Mouse (Mus musculus) kidney, embryonic 15.5 days (tissue): ENCODE results near the gene Krtap22-2. TPM values are rescaled to one million over a fixed set of nuclear protein-coding genes. Genes with fewer than 3 reads are reported as not detected.
"Not testable (repeated sequence)": the region's sequence is repeated elsewhere in the genome, so short reads cannot be mapped to it uniquely, and the experiment has no call there.

Source experiments
- ATAC-seq: fragments of 200-750 bp; cut with Nextera tagmentation; replicated peaks from 2 replicates; pipeline ENCODE4 v1.8.0; 2017; ENCODE audit warnings: moderate TSS enrichment; ENCODE audit not compliant: low FRiP score
- H3K27ac ChIP-seq: fragments of 300-500 bp; sonication (generic); 2 replicates; pipeline ENCODE4 v1.5.1; 2015; ENCODE audit warnings: mild to moderate bottlenecking, inconsistent platforms
- H3K27me3 ChIP-seq: fragments of 300-500 bp; sonication (generic); 2 replicates; pipeline ENCODE4 v1.6.1; 2015; ENCODE audit warnings: inconsistent platforms
- H3K36me3 ChIP-seq: fragments of 300-500 bp; sonication (generic); 2 replicates; pipeline ENCODE4 v1.6.1; 2015; ENCODE audit warnings: inconsistent platforms
- H3K4me1 ChIP-seq: fragments of 300-500 bp; sonication (generic); 2 replicates; pipeline ENCODE4 v1.6.1; 2015; ENCODE audit warnings: inconsistent platforms
- H3K4me2 ChIP-seq: fragments of 300-500 bp; sonication (generic); 2 replicates; pipeline ENCODE4 v1.6.1; 2015; ENCODE audit warnings: moderate library complexity, mild to moderate bottlenecking, inconsistent platforms
- H3K4me3 ChIP-seq: fragments of 300-500 bp; sonication (generic); replicated peaks from 2 replicates; pipeline ENCODE4 v1.5.1; 2015; ENCODE audit warnings: mild to moderate bottlenecking, inconsistent platforms
- H3K9ac ChIP-seq: fragments of 300-500 bp; sonication (generic); 2 replicates; pipeline ENCODE4 v1.6.1; 2015; ENCODE audit warnings: mild to moderate bottlenecking, inconsistent platforms
- H3K9me3 ChIP-seq: fragments of 300-500 bp; sonication (generic); replicated peaks from 2 replicates; pipeline ENCODE4 v1.6.1; 2016; ENCODE audit warnings: inconsistent platforms
- WGBS: fragments of 180-500 bp; shearing (Covaris S2); methylation state at CpG from one replicate; pipeline ENCODE4 v1.1.7; 2015; ENCODE audit warnings: mixed read lengths; 5-methylcytosine and 5-hydroxymethylcytosine counted together
- polyA plus RNA-seq: library from polyadenylated mRNA; unstranded; fragments of >200 nt; fragmentation: Nextera tagmentation; extraction: Ambion mirVana; gene quantifications from 2 replicates; pipeline ENCODE4 v1.2.1, GENCODE M21; 2015

Krtap22-2 gene
- polyA plus RNA-seq = not detected in 2 replicates

GRCm38 (mm10) chr16:89010659-89011058, at the start of gene Krtap22-2:
Krtap22-2 (minus strand) TSS chr16:89010759.
- Histone ChIP-seq H3K36me3 (no peaks in the 10 kb centered on the region), H3K4me2 (no peak within 1 kb of the TSS), H3K4me3 (no peak within 1 kb of the TSS), H3K9ac (no peak within 1 kb of the TSS), H3K4me1 (no peaks in the 10 kb centered on the region), H3K9me3 (no peaks in the 10 kb centered on the region), H3K27ac (no peak within 1 kb of the TSS), H3K27me3 (no peaks in the 10 kb centered on the region)
- ATAC-seq = no peak
- 78% methylated on average over 5 of the region's 5 CpGs for WGBS

GRCm38 (mm10) chr16:89047783-89048182, 37.2 kb upstream of the Krtap22-2 start, which contains the start of gene Krtap6-5:
Krtap6-5 (minus strand) TSS chr16:89047883.
- H3K4me1 ChIP-seq = no peaks in the 10 kb centered on the region
- H3K36me3 ChIP-seq = no peaks in the 10 kb centered on the region
- 79% methylated on average over 3 of the region's 3 CpGs for WGBS
- H3K4me3 ChIP-seq = no peak within 1 kb of the TSS
- H3K27me3 ChIP-seq = no peaks in the 10 kb centered on the region
- no peak for ATAC-seq
- H3K4me2 ChIP-seq = no peak within 1 kb of the TSS
- H3K9ac ChIP-seq = no peak within 1 kb of the TSS
- H3K9me3 ChIP-seq = no peaks in the 10 kb centered on the region
- no peak within 1 kb of the TSS for H3K27ac ChIP-seq

GRCm38 (mm10) chr16:89041372-89041771, 30.8 kb upstream of the Krtap22-2 start, which contains the start of gene Gm10228:
Gm10228 (minus strand) TSS chr16:89041472.
- H3K4me1 ChIP-seq, H3K9ac ChIP-seq, H3K27ac ChIP-seq, ATAC-seq, H3K9me3 ChIP-seq, H3K36me3 ChIP-seq, H3K27me3 ChIP-seq, H3K4me2 ChIP-seq, H3K4me3 ChIP-seq: not testable (repeated sequence)
- 91% methylated on average over 2 of the region's 4 CpGs for WGBS

- not testable (repeated sequence) for H3K27ac ChIP-seq, H3K27me3 ChIP-seq, H3K4me2 ChIP-seq, ATAC-seq, H3K9me3 ChIP-seq, H3K4me1 ChIP-seq, H3K36me3 ChIP-seq, H3K4me3 ChIP-seq, H3K9ac ChIP-seq
- 94% methylated on average over 3 of the region's 3 CpGs for WGBS
Measured at GRCm38 (mm10) chr16:89031399-89031798, 20.8 kb upstream of the Krtap22-2 start, which contains the start of gene Krtap6-1. Krtap6-1 (plus strand) TSS chr16:89031699.

GRCm38 (mm10) chr16:89014984-89015383, 4.4 kb upstream of the Krtap22-2 start, which contains the start of gene Gm10229:
Gm10229 (plus strand) TSS chr16:89015284.
- H3K4me3 ChIP-seq, H3K27ac ChIP-seq, H3K9ac ChIP-seq, H3K9me3 ChIP-seq, H3K36me3 ChIP-seq, H3K4me2 ChIP-seq, H3K4me1 ChIP-seq, ATAC-seq, H3K27me3 ChIP-seq: not testable (repeated sequence)
- 79% methylated on average over 3 of the region's 3 CpGs for WGBS

- Histone ChIP-seq H3K27ac (no peak overlapping the region), H3K36me3 (no peaks in the 10 kb centered on the region), H3K27me3 (no peaks in the 10 kb centered on the region), H3K4me3 (no peak overlapping the region), H3K9ac (no peak overlapping the region), H3K4me1 (no peaks in the 10 kb centered on the region), H3K9me3 (no peaks in the 10 kb centered on the region), H3K4me2 (no peak overlapping the region)
- 96% methylated on average over 3 of the region's 3 CpGs for WGBS
- no peak for ATAC-seq
Measured at GRCm38 (mm10) chr16:89013973-89014372, 3.4 kb upstream of the Krtap22-2 start.

- Histone ChIP-seq H3K9ac (no peak within 1 kb of the TSS), H3K27me3 (no peaks in the 10 kb centered on the region), H3K27ac (no peak within 1 kb of the TSS), H3K9me3 (no peaks in the 10 kb centered on the region), H3K4me2 (no peak within 1 kb of the TSS), H3K4me1 (no peaks in the 10 kb centered on the region), H3K36me3 (no peaks in the 10 kb centered on the region), H3K4me3 (no peak within 1 kb of the TSS)
- ATAC-seq = no peak
- 91% methylated on average over 7 of the region's 7 CpGs for WGBS
Measured at GRCm38 (mm10) chr16:88962773-88963172, 47.8 kb downstream of the Krtap22-2 start, which contains the start of gene Krtap16-3. Krtap16-3 (minus strand) TSS chr16:88962873.

Other genes with a start within 250 kb of the Krtap22-2 start
- not detected in 2 replicates for gene 2310057N15Rik, start 236.6 kb downstream of the Krtap22-2 start, polyA plus RNA-seq
- not detected in 2 replicates for gene Gm5965, start 232.9 kb downstream of the Krtap22-2 start, polyA plus RNA-seq
- not detected in 2 replicates for gene Gm20741, start 198.5 kb downstream of the Krtap22-2 start, polyA plus RNA-seq
- gene Krtap15, start 190.5 kb downstream of the Krtap22-2 start, polyA plus RNA-seq = not detected in 2 replicates
- not detected in 2 replicates for gene Krtap14, start 184.6 kb downstream of the Krtap22-2 start, polyA plus RNA-seq
- not detected in 2 replicates for gene Krtap19-1, start 141.3 kb downstream of the Krtap22-2 start, polyA plus RNA-seq
- gene Krtap19-2, start 136.5 kb downstream of the Krtap22-2 start, polyA plus RNA-seq = not detected in 2 replicates
- not detected in 2 replicates for gene Krtap19-3, start 132.7 kb downstream of the Krtap22-2 start, polyA plus RNA-seq
- gene Krtap19-4, start 125.7 kb downstream of the Krtap22-2 start, polyA plus RNA-seq = not detected in 2 replicates
- not detected in 2 replicates for gene Krtap19-5, start 114.3 kb downstream of the Krtap22-2 start, polyA plus RNA-seq
- gene Krtap19-9b, start 78.5 kb downstream of the Krtap22-2 start, polyA plus RNA-seq = not detected in 2 replicates
- gene Krtap16-3, start 47.9 kb downstream of the Krtap22-2 start, polyA plus RNA-seq = not detected in 2 replicates
- not detected in 2 replicates for gene Gm10229, start 4.5 kb upstream of the Krtap22-2 start, polyA plus RNA-seq
- gene Krtap6-1, start 20.9 kb upstream of the Krtap22-2 start, polyA plus RNA-seq = not detected in 2 replicates
- not detected in 2 replicates for gene Gm10228, start 30.7 kb upstream of the Krtap22-2 start, polyA plus RNA-seq
- not detected in 2 replicates for gene Krtap6-5, start 37.1 kb upstream of the Krtap22-2 start, polyA plus RNA-seq
- not detected in 2 replicates for gene 1110025L11Rik, start 53.2 kb upstream of the Krtap22-2 start, polyA plus RNA-seq
- gene Krtap6-3, start 73.3 kb upstream of the Krtap22-2 start, polyA plus RNA-seq = not detected in 2 replicates
- not detected in 2 replicates for gene Gm6358, start 130.1 kb upstream of the Krtap22-2 start, polyA plus RNA-seq
- gene Gm10061, start 140.3 kb upstream of the Krtap22-2 start, polyA plus RNA-seq = not detected in 2 replicates
- gene Gm9789, start 147.2 kb upstream of the Krtap22-2 start, polyA plus RNA-seq = not detected in 2 replicates
- gene Gm7735, start 158.7 kb upstream of the Krtap22-2 start, polyA plus RNA-seq = not detected in 2 replicates
- not detected in 2 replicates for gene 1110057P08Rik, start 164.0 kb upstream of the Krtap22-2 start, polyA plus RNA-seq
- not detected in 2 replicates for gene Krtap20-2, start 195.1 kb upstream of the Krtap22-2 start, polyA plus RNA-seq